Mouse (Mus musculus) lung, embryonic 14.5 days (tissue): Measurements from ENCODE around the gene Sema7a. TPM values are rescaled to one million over a fixed set of nuclear protein-coding genes. Genes with fewer than 3 reads are reported as not detected.

ENCODE experiments used
- ATAC-seq: fragments of 200-750 bp; cut with Nextera tagmentation; 2 replicates; pipeline ENCODE4 v1.8.0; 2017; ENCODE audit warnings: mild to moderate bottlenecking, moderate TSS enrichment, moderate library complexity; ENCODE audit not compliant: insufficient read depth
- DNase-seq: peaks from one replicate; pipeline ENCODE4 v3.0.0-alpha.2; 2015
- H3K27ac ChIP-seq: fragments of 300-500 bp; sonication (generic); 2 replicates; pipeline ENCODE4 v1.5.1; 2014; ENCODE audit warnings: low read depth, mild to moderate bottlenecking, moderate library complexity
- H3K27me3 ChIP-seq: fragments of 300-500 bp; sonication (generic); 2 replicates; pipeline ENCODE4 v1.6.1; 2014; ENCODE audit warnings: low read length, control low read depth; ENCODE audit not compliant: insufficient read depth
- H3K36me3 ChIP-seq: fragments of 300-500 bp; sonication (generic); 2 replicates; pipeline ENCODE4 v1.6.1; 2014; ENCODE audit warnings: control low read depth; ENCODE audit not compliant: insufficient read depth
- H3K4me1 ChIP-seq: fragments of 300-500 bp; sonication (generic); 2 replicates; pipeline ENCODE4 v1.6.1; 2014; ENCODE audit warnings: antibody characterized with exemption, control low read depth; ENCODE audit not compliant: insufficient read depth
- H3K4me2 ChIP-seq: fragments of 300-500 bp; sonication (generic); 2 replicates; pipeline ENCODE4 v1.6.1; 2014; ENCODE audit warnings: mild to moderate bottlenecking
- H3K4me3 ChIP-seq: fragments of 300-500 bp; sonication (generic); 2 replicates; pipeline ENCODE4 v1.5.1; 2014; ENCODE audit warnings: low read depth, low read length
- H3K9ac ChIP-seq: fragments of 300-500 bp; sonication (generic); 2 replicates; pipeline ENCODE4 v1.6.1; 2014
- H3K9me3 ChIP-seq: fragments of 300-500 bp; sonication (generic); 2 replicates; pipeline ENCODE4 v1.6.1; 2016; ENCODE audit warnings: low read depth, low read length, control low read depth
- CTCF ChIP-seq: IDR thresholded peaks from 2 replicates; pipeline ENCODE4 v1.5.1; 2016; ENCODE audit warnings: antibody characterized with exemption, low read depth
- WGBS: fragments of 180-500 bp; shearing (Covaris S2); extraction: QIAGEN DNeasy Blood & Tissue Kit; methylation state at CpG from one replicate; pipeline ENCODE4 v1.1.7; 2014; 5-methylcytosine and 5-hydroxymethylcytosine counted together
- polyA plus RNA-seq: library from polyadenylated mRNA; unstranded; fragments of >200 nt; fragmentation: Nextera tagmentation; extraction: Ambion mirVana; gene quantifications from 2 replicates; pipeline ENCODE4 v1.2.1, GENCODE M21; 2014

The Sema7a gene
- polyA plus RNA-seq, 1 experiment from 2014 or later: 1.0 TPM

- no peak overlapping the region for H3K4me2 ChIP-seq
- DNase-seq: no peak
- no peaks in the 10 kb centered on the region for H3K27me3 ChIP-seq
- H3K4me3 ChIP-seq: no peak overlapping the region
- H3K9me3 ChIP-seq: no peaks in the 10 kb centered on the region
- no peak for ATAC-seq
- no peak overlapping the region for H3K27ac ChIP-seq
- WGBS: 77% methylated on average over 7 of the region's 7 CpGs
- no peak for TF ChIP-seq CTCF
- no peaks in the 10 kb centered on the region for H3K4me1 ChIP-seq
- no peak overlapping the region for H3K9ac ChIP-seq
- H3K36me3 ChIP-seq: no peaks in the 10 kb centered on the region
Measured at GRCm38 (mm10) chr9:57948333-57948931, 8.5 kb downstream of the Sema7a start.

- Histone ChIP-seq H3K27me3 (no peaks in the 10 kb centered on the region), H3K36me3 (no peaks in the 10 kb centered on the region), H3K4me2 (no peak overlapping the region), H3K4me1 (no peaks in the 10 kb centered on the region), H3K4me3 (no peak overlapping the region), H3K9me3 (no peaks in the 10 kb centered on the region), H3K27ac (no peak overlapping the region), H3K9ac (no peak overlapping the region)
- DNase-seq: no peak
- 72% methylated on average over 8 of the region's 8 CpGs for WGBS
- TF ChIP-seq CTCF: no peak
- no peak for ATAC-seq
Measured at GRCm38 (mm10) chr9:57949102-57949704, 9.3 kb downstream of the Sema7a start.

GRCm38 (mm10) chr9:57949879-57950278, 10.0 kb downstream of the Sema7a start:
- no peaks in the 10 kb centered on the region for H3K36me3 ChIP-seq
- DNase-seq (no peak), ATAC-seq (no peak)
- no peak overlapping the region for H3K9ac ChIP-seq
- no peak overlapping the region for H3K4me2 ChIP-seq
- H3K9me3 ChIP-seq: no peaks in the 10 kb centered on the region
- TF ChIP-seq CTCF: no peak
- H3K4me3 ChIP-seq: no peak overlapping the region
- WGBS: 37% methylated on average over 8 of the region's 8 CpGs
- H3K27me3 ChIP-seq: no peaks in the 10 kb centered on the region
- H3K4me1 ChIP-seq: no peaks in the 10 kb centered on the region
- no peak overlapping the region for H3K27ac ChIP-seq

- Histone ChIP-seq H3K27me3 (no peaks in the 10 kb centered on the region), H3K4me3 (no peak overlapping the region), H3K4me1 (no peaks in the 10 kb centered on the region), H3K4me2 (no peak overlapping the region), H3K9ac (no peak overlapping the region), H3K36me3 (no peaks in the 10 kb centered on the region), H3K27ac (no peak overlapping the region), H3K9me3 (no peaks in the 10 kb centered on the region)
- WGBS: 43% methylated on average over 9 of the region's 9 CpGs
- DNase-seq: no peak
- TF ChIP-seq CTCF: no peak
- no peak for ATAC-seq
Measured at GRCm38 (mm10) chr9:57950519-57950918, 10.6 kb downstream of the Sema7a start.

GRCm38 (mm10) chr9:57951993-57952392, 12.1 kb downstream of the Sema7a start:
- no peaks in the 10 kb centered on the region for H3K36me3 ChIP-seq
- H3K9me3 ChIP-seq: no peaks in the 10 kb centered on the region
- TF ChIP-seq CTCF: no peak
- H3K4me3 ChIP-seq: no peak overlapping the region
- no peak overlapping the region for H3K4me2 ChIP-seq
- no peak for DNase-seq
- no peak overlapping the region for H3K27ac ChIP-seq
- no peaks in the 10 kb centered on the region for H3K4me1 ChIP-seq
- no peaks in the 10 kb centered on the region for H3K27me3 ChIP-seq
- 72% methylated on average over 6 of the region's 6 CpGs for WGBS
- no peak overlapping the region; the same call in 1 of the 2 replicates for H3K9ac ChIP-seq
- ATAC-seq: no peak

- no peak for TF ChIP-seq CTCF
- no peaks in the 10 kb centered on the region for H3K4me1 ChIP-seq
- H3K27ac ChIP-seq: no peak overlapping the region
- no peaks in the 10 kb centered on the region for H3K27me3 ChIP-seq
- ATAC-seq: no peak
- H3K9me3 ChIP-seq: no peaks in the 10 kb centered on the region
- H3K4me2 ChIP-seq: no peak overlapping the region
- H3K4me3 ChIP-seq: no peak overlapping the region
- H3K36me3 ChIP-seq: no peaks in the 10 kb centered on the region
- DNase-seq: no peak
- WGBS: 82% methylated on average over 12 of the region's 12 CpGs
- no peak overlapping the region for H3K9ac ChIP-seq
Measured at GRCm38 (mm10) chr9:57954962-57955744, 15.2 kb downstream of the Sema7a start.

- Histone ChIP-seq H3K9ac (no peak overlapping the region), H3K27ac (no peak overlapping the region), H3K4me1 (no peaks in the 10 kb centered on the region), H3K36me3 (no peaks in the 10 kb centered on the region), H3K27me3 (no peaks in the 10 kb centered on the region), H3K9me3 (no peaks in the 10 kb centered on the region), H3K4me2 (no peak overlapping the region), H3K4me3 (no peak overlapping the region)
- ATAC-seq: no peak
- no peak for DNase-seq
- 75% methylated on average over 6 of the region's 6 CpGs for WGBS
- TF ChIP-seq CTCF: no peak
Measured at GRCm38 (mm10) chr9:57955764-57956163, 15.9 kb downstream of the Sema7a start.
